Mouse (Mus musculus) kidney, postnatal 0 days (tissue): Measurements from ENCODE around the gene Vav2. TPM values are rescaled to one million over a fixed set of nuclear protein-coding genes. Genes with fewer than 3 reads are reported as not detected.
A peak's percentile ranks its signal among the peaks of the same experiment; 100 is the strongest.

ENCODE experiments used
- ATAC-seq: fragments of 200-750 bp; cut with Nextera tagmentation; replicated peaks from 2 replicates; pipeline ENCODE4 v1.8.0; 2017; ENCODE audit warnings: low read depth, moderate number of reproducible peaks, moderate TSS enrichment, moderate library complexity; ENCODE audit not compliant: low FRiP score
- DNase-seq: peaks from one replicate; pipeline ENCODE4 v3.0.0-alpha.2; 2016; ENCODE audit warnings: low spot score
- H3K27ac ChIP-seq: fragments of 300-500 bp; sonication (generic); 2 replicates; pipeline ENCODE4 v1.5.1; 2014; ENCODE audit warnings: mild to moderate bottlenecking
- H3K27me3 ChIP-seq: fragments of 300-500 bp; sonication (generic); 2 replicates; pipeline ENCODE4 v1.6.1; 2014; ENCODE audit warnings: low read length, mixed read lengths; ENCODE audit not compliant: insufficient read depth
- H3K36me3 ChIP-seq: fragments of 300-500 bp; sonication (generic); 2 replicates; pipeline ENCODE4 v1.6.1; 2014; ENCODE audit warnings: low read length, mixed read lengths; ENCODE audit not compliant: insufficient read depth
- H3K4me1 ChIP-seq: fragments of 300-500 bp; sonication (generic); replicated peaks from 2 replicates; pipeline ENCODE4 v1.6.1; 2014; ENCODE audit warnings: antibody characterized with exemption, low read length, mixed read lengths; ENCODE audit not compliant: insufficient read depth
- H3K4me2 ChIP-seq: fragments of 300-500 bp; sonication (generic); 2 replicates; pipeline ENCODE4 v1.6.1; 2014; ENCODE audit warnings: mild to moderate bottlenecking, low read length, moderate library complexity, mixed read lengths
- H3K4me3 ChIP-seq: fragments of 300-500 bp; sonication (generic); replicated peaks from 2 replicates; pipeline ENCODE4 v1.5.1; 2014; ENCODE audit warnings: low read depth, low read length
- H3K9ac ChIP-seq: fragments of 300-500 bp; sonication (generic); 2 replicates; pipeline ENCODE4 v1.6.1; 2014; ENCODE audit warnings: low read depth, low read length
- H3K9me3 ChIP-seq: fragments of 300-500 bp; sonication (generic); replicated peaks from 2 replicates; pipeline ENCODE4 v1.6.1; 2016; ENCODE audit warnings: low read length, inconsistent platforms, mixed read lengths
- CTCF ChIP-seq: IDR thresholded peaks from 2 replicates; pipeline ENCODE4 v1.5.1; 2016; ENCODE audit warnings: antibody characterized with exemption, low read depth, mild to moderate bottlenecking, moderate library complexity
- WGBS: fragments of 180-500 bp; shearing (Covaris S2); extraction: QIAGEN DNeasy Blood & Tissue Kit; methylation state at CpG from one replicate; pipeline ENCODE4 v1.1.7; 2014; 5-methylcytosine and 5-hydroxymethylcytosine counted together
- polyA plus RNA-seq: library from polyadenylated mRNA; unstranded; fragments of >200 nt; fragmentation: Nextera tagmentation; extraction: Ambion mirVana; gene quantifications from 2 replicates; pipeline ENCODE4 v1.2.1, GENCODE M21; 2015

The Vav2 gene
- polyA plus RNA-seq, 1 experiment from 2014 or later = 4.7 TPM

DNA sequence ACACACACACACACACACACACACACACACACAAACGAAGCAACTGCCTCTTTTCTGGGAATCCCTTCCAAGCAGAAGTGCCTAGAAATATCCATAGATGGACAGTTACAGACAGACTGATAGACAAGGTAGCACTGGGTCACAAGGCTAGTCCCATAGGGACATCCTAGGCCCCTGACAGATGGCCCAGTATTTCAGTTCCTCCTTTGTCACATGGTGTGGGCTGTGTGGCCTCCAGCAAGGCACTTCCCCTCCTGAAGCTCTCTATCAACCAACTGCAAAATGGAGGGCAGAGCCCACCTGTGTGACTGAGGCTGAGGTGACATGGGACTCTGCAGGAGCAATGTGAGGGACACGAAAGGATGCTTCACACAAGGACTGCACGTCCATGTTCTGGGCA lies 115.2 kb downstream of the Vav2 start:
- Histone ChIP-seq H3K4me2 (no peak overlapping the region), H3K36me3 (no peaks in the 10 kb centered on the region), H3K9ac (no peak overlapping the region), H3K27ac (no peak overlapping the region), H3K27me3 (no peaks in the 10 kb centered on the region), H3K4me3 (no peak overlapping the region), H3K9me3 (no peaks in the 10 kb centered on the region), H3K4me1 (peaks cover 11% of the 10 kb centered on the region)
- no peak for TF ChIP-seq CTCF
- DNase-seq (no peak), ATAC-seq (no peak)
- 87% methylated on average over 3 of the region's 3 CpGs for WGBS

DNA sequence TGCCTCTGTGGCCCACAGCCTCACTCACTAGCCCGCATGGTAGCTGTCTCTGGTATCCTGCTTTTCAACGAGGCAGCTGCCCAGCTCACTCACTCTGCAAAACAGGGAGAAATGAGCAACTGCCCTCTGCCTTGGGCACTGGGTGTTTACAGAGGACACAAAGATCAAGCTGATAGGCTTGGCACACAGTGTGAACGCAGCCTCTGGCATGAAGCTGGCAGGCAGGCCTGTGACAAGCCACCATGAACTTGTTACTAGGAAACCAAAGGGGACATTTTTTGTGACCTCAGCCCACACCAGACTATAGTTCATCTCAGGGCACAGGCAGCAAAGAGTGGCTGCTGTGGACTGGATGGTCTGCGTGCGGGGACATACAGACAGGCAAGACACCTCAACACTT lies 115.9 kb downstream of the Vav2 start:
- 84% methylated on average over 5 of the region's 5 CpGs for WGBS
- Histone ChIP-seq H3K27ac (no peak overlapping the region), H3K4me3 (no peak overlapping the region), H3K36me3 (no peaks in the 10 kb centered on the region), H3K9ac (no peak overlapping the region), H3K4me1 (peaks cover 11% of the 10 kb centered on the region), H3K9me3 (no peaks in the 10 kb centered on the region), H3K27me3 (no peaks in the 10 kb centered on the region), H3K4me2 (no peak overlapping the region)
- DNase-seq = no peak
- ATAC-seq = no peak
- no peak for TF ChIP-seq CTCF

DNA sequence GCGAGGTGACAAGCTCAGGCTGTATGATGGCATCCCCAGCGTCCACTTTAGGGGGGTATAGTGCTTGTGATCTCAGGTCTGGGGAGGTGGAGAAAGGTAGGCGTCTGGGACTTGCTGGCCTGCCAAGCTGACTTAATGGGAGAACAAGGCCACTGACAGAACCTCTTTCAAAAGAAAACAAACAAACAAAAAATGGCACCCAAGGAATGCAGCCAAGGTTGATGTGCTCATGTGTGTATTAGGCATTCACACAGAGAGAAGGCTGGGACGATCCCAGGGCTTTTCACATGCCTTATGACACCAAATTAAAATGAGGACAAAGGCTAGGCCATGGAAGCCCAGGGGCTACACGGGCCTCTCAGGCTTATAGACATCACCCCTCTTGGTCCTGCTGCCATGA lies 116.6 kb downstream of the Vav2 start:
- H3K27me3 ChIP-seq = no peaks in the 10 kb centered on the region
- H3K9me3 ChIP-seq = no peaks in the 10 kb centered on the region
- no peak overlapping the region for H3K4me2 ChIP-seq
- no peak for TF ChIP-seq CTCF
- no peaks in the 10 kb centered on the region for H3K36me3 ChIP-seq
- DNase-seq (no peak), ATAC-seq (no peak)
- H3K4me3 ChIP-seq = no peak overlapping the region
- peaks cover 14% of the 10 kb centered on the region for H3K4me1 ChIP-seq
- 85% methylated on average over 5 of the region's 5 CpGs for WGBS
- H3K9ac ChIP-seq = no peak overlapping the region
- H3K27ac ChIP-seq = no peak overlapping the region

DNA sequence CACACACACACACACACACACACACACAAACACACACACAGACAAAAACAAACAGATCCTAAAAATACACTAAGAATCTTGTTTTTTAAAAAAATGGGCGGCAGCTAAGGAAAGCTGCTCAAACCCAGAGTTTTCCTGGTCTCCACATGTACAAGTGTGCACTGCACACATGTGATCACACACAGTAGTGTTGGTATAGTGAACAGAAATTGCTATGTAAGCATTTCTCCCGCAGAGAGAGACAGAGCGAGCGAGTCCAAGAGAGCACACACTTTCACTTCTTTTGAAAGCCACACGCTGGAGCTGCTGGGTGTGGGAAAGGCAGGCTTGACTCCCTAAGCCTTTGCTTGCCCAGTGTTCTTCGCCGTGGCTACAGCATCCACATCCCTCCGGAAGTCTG lies 120.2 kb downstream of the Vav2 start:
- TF ChIP-seq CTCF = no peak
- no peaks in the 10 kb centered on the region for H3K36me3 ChIP-seq
- ATAC-seq (no peak), DNase-seq (no peak)
- H3K9me3 ChIP-seq = no peaks in the 10 kb centered on the region
- no peaks in the 10 kb centered on the region for H3K27me3 ChIP-seq
- no peak overlapping the region for H3K27ac ChIP-seq
- H3K4me1 ChIP-seq = peaks cover 13% of the 10 kb centered on the region
- H3K4me3 ChIP-seq = no peak overlapping the region
- H3K4me2 ChIP-seq = no peak overlapping the region
- 81% methylated on average over 8 of the region's 8 CpGs for WGBS
- no peak overlapping the region for H3K9ac ChIP-seq

DNA sequence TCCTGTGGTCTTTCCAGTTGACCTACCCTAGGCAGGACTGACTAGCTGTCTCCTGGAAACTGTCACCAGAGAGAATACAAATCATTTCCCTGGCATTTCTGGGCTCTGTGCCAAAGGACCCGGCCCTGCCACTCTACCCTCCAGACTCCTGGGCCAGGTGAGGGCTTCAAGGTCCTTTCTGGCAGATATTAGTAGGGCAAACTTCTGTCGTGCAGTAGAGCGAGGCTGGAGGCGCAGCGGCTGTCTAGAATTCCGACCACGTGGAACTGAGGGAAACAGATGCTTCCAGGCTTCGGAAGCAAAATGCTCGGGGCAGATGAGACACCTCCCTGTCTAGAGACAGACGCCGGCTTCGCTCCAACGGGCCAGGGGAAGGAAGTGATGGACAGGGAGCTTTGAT lies 122.1 kb downstream of the Vav2 start:
- peak; percentile 68 for DNase-seq
- H3K27ac ChIP-seq = peak overlapping the region; percentile 42

DNA sequence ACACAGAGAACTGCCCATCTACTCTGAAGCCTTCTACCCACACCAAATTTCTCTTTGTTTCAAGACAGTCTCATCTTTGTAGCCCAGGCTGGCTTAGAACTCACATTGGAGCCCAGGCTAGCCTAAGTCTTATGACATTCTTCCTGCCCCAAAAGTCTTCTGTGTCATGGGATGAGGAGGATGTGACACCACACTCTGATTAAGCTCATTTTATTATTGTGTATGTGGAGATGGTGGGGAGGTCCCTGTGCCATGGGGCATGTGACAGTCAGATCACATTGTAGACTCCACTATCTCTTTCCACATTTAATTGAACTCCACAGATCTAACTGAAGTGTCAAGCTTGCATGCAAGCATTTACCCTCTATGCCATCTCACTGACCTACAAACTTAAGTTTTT lies 122.8 kb downstream of the Vav2 start:
- H3K36me3 ChIP-seq = no peaks in the 10 kb centered on the region
- peaks cover 12% of the 10 kb centered on the region for H3K4me1 ChIP-seq
- ATAC-seq (no peak), DNase-seq (no peak)
- no peak overlapping the region for H3K4me3 ChIP-seq
- H3K9me3 ChIP-seq = no peaks in the 10 kb centered on the region
- H3K4me2 ChIP-seq = no peak overlapping the region
- H3K27me3 ChIP-seq = no peaks in the 10 kb centered on the region
- no peak for TF ChIP-seq CTCF
- no peak overlapping the region for H3K9ac ChIP-seq
- H3K27ac ChIP-seq = peak overlapping the region; percentile 42; the same call in 1 of the 2 replicates

More for the DNA sequence above, 122.1 kb downstream of the Vav2 start:
- Histone ChIP-seq H3K4me2 (no peak overlapping the region), H3K4me1 (peaks cover 12% of the 10 kb centered on the region), H3K9me3 (no peaks in the 10 kb centered on the region), H3K27me3 (no peaks in the 10 kb centered on the region), H3K36me3 (no peaks in the 10 kb centered on the region), H3K4me3 (no peak overlapping the region), H3K9ac (no peak overlapping the region)
- TF ChIP-seq CTCF = no peak
- 22% methylated on average over 13 of the region's 13 CpGs for WGBS
- ATAC-seq = peak; percentile 86

DNA sequence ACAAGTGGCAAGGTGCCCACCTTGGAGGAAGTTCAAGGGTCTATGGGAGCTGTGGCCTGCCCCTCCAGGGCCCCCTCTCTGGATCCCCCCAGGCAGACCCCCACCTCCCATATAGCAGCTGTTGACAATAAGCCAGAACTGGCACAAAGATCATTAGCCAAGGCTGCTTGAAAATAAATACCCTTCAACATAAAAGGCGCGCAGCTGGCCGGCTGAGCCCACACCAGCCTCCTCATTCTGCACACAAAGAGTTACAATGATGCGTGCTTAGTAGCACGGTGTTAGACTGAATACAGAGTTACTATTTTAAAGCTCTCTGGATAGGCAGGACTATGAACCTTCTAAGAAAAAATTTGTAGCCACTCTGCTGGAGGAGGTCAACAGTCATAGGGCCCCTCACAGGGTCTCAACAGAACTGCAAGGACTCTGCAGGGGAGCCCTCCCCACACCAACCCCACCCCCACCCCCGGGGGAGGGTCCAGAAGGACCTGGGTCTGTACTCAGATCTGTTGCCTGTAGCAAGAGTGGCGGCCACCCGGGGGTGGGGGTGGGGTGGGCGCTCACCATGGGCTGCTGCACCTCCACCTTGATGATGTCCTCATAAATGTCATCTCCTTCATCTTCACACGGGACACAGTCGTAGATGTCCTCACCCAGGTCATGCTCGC lies 125.3 kb downstream of the Vav2 start:
- H3K4me1 ChIP-seq = peaks cover 12% of the 10 kb centered on the region
- H3K27me3 ChIP-seq = no peaks in the 10 kb centered on the region
- H3K4me3 ChIP-seq = no peak overlapping the region
- ATAC-seq = no peak
- no peaks in the 10 kb centered on the region for H3K9me3 ChIP-seq
- H3K9ac ChIP-seq = no peak overlapping the region
- H3K27ac ChIP-seq = no peak overlapping the region
- TF ChIP-seq CTCF = no peak
- WGBS = 46% methylated on average over 12 of the region's 12 CpGs
- H3K36me3 ChIP-seq = no peaks in the 10 kb centered on the region
- H3K4me2 ChIP-seq = no peak overlapping the region
- DNase-seq = no peak
